Mouse (Mus musculus): ENCODE results near the gene Stkld1.

Stkld1 gene

GRCm38 (mm10) chr2:26915927-26916728 is 17.7 kb upstream of the Stkld1 start, which contains the start of the genes Surf2 and Surf1:
Gene Surf2 (plus strand): TSS chr2:26916367.
Gene Surf1 (minus strand): TSS chr2:26916530.
- peak; percentile 83 for DNase-seq

GRCm38 (mm10) chr2:26916738-26917137 is 17.1 kb upstream of the Stkld1 start:
- DNase-seq: no peak

GRCm38 (mm10) chr2:26919684-26920083 is 14.2 kb upstream of the Stkld1 start:
- no peak for DNase-seq

GRCm38 (mm10) chr2:26920190-26920855 is 13.5 kb upstream of the Stkld1 start:
- no peak for DNase-seq

- no peak for DNase-seq
Observed at GRCm38 (mm10) chr2:26921784-26922183, 12.1 kb upstream of the Stkld1 start.

- DNase-seq: no peak
Observed at GRCm38 (mm10) chr2:26927745-26928476, 5.9 kb upstream of the Stkld1 start.

- peak; percentile 66 for DNase-seq
Observed at GRCm38 (mm10) chr2:26930390-26930789, 3.5 kb upstream of the Stkld1 start.

- DNase-seq: peak; percentile 70
Observed at GRCm38 (mm10) chr2:26932473-26933303, 1.2 kb upstream of the Stkld1 start.

- DNase-seq: no peak
Observed at GRCm38 (mm10) chr2:26935286-26935685, 1.4 kb downstream of the Stkld1 start.

- DNase-seq: no peak
Observed at GRCm38 (mm10) chr2:26936425-26936824, 2.6 kb downstream of the Stkld1 start.

GRCm38 (mm10) chr2:26941539-26941938 is 7.7 kb downstream of the Stkld1 start:
- DNase-seq: no peak

GRCm38 (mm10) chr2:26943253-26943652 is 9.4 kb downstream of the Stkld1 start:
- no peak for DNase-seq

- DNase-seq: peak; percentile 41
Observed at GRCm38 (mm10) chr2:26950411-26950810, 16.6 kb downstream of the Stkld1 start.

- peak; percentile 49 for DNase-seq
Observed at GRCm38 (mm10) chr2:26951346-26951905, 17.6 kb downstream of the Stkld1 start.

GRCm38 (mm10) chr2:26952193-26952592 is 18.3 kb downstream of the Stkld1 start:
- no peak for DNase-seq

- no peak for DNase-seq
Observed at GRCm38 (mm10) chr2:26952866-26953265, 19.0 kb downstream of the Stkld1 start.

GRCm38 (mm10) chr2:26954735-26955395 is 21.0 kb downstream of the Stkld1 start:
- no peak for DNase-seq

GRCm38 (mm10) chr2:26956811-26957487 is 23.1 kb downstream of the Stkld1 start:
- no peak for DNase-seq

- DNase-seq: no peak
Observed at GRCm38 (mm10) chr2:26957488-26957859, 23.6 kb downstream of the Stkld1 start.

GRCm38 (mm10) chr2:26960756-26961155 is 26.9 kb downstream of the Stkld1 start:
- no peak for DNase-seq

Measured in cerebellum, adult 11-12 months (tissue).